In the genomic region with DNA sequence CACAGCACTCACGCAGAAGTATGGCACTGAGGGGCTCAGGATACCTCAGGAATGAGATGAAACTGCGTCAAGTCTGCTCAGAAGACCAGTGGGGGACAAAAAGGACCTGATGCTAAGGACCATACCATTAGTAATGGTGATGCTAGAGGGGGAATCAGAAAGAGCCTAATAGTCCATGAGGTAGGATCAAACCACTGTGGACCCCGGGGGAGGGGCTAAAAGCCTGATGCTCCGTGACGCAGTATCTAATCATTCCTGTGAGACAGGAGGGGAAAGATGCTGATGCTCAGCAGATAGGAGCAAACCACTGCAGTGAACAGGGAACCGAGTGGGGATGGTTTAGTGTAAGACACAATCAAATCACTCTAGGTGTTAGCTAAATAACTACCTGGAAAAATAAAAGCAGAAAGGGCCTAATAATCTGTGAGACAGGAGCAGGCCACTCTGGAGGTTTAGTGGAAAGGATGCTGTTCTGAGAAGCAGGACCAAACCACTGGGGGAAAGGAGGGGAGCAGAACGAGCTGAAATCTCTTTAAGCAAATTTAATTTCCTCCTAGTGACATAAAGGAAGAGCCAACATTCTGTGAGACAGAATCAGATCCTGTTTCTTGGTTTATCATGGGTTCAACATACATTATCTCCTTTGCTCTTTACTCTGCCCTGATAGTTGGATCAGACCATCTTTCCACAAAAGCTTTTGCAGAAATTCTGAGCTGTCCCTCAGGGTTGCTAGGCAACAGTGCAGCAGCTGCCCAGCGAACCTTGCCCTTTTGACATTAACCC, we compare ENCODE assay signal across 8 mouse cellular contexts.
DNase-seq lines count a peak whose midpoint lies in the region; ATAC-seq and TF ChIP-seq lines count a peak whose summit lies in the region.
"Had no signal": no experiment of that assay in that cellular context is flagged by ENCODE, and none has a peak within 500 bp of the region (broad histone marks: within the 10 kb centered on the region; RNA-seq: fewer than 3 reads in every experiment).

No protein-coding gene starts in this region.

- no peak for TF ChIP-seq CTCF in midbrain, postnatal 0 days (IDR thresholded peaks at IDR 0.05)

- no peaks in the 10 kb centered on the region for H3K4me1 ChIP-seq in forebrain, embryonic 11.5 days (replicated peaks; ENCODE audit: control insufficient read depth, insufficient read depth, low read length)
- no peaks in the 10 kb centered on the region; the same call in 1 of the 2 replicates for H3K4me1 ChIP-seq in midbrain, postnatal 0 days (ENCODE audit: insufficient read depth, low read length)

- H3K36me3 ChIP-seq in forebrain, embryonic 11.5 days (ENCODE audit: control insufficient read depth, insufficient read depth, low read length): no peaks in the 10 kb centered on the region
- 0 out of 2 replicates have a peak, but pooled peaks cover 3% of the 10 kb centered on the region for H3K36me3 ChIP-seq in midbrain, postnatal 0 days (ENCODE audit: insufficient read depth, low read length)

- DNase-seq in cerebellum, adult 9-11 months: peak; percentile 91
- DNase-seq in forebrain, embryonic 11.5 days (ENCODE audit: low spot score): peak; percentile 84
- DNase-seq in layer of hippocampus, adult 9-10 months (ENCODE audit: low spot score): peak; percentile 70
- DNase-seq in midbrain, postnatal 0 days (ENCODE audit: low spot score): peak; percentile 95
- no peak for DNase-seq in urinary bladder, postnatal 14 days (ENCODE audit: low spot score)
- DNase-seq in ovary, postnatal 36 days (ENCODE audit: low spot score): no peak
- no peak for DNase-seq in c-Kit-positive CD71-positive TER-119-positive erythroid progenitor cells, embryonic 14.5 days (ENCODE audit: low spot score)

- H3K27ac ChIP-seq in forebrain, embryonic 11.5 days (ENCODE audit: low read depth, low read length): peak overlapping the region; percentile 72; the same call in 1 of the 2 replicates
- peak overlapping the region; percentile 78 for H3K27ac ChIP-seq in midbrain, postnatal 0 days (ENCODE audit: low read depth, low read length)
- H3K27ac ChIP-seq: liver, embryonic 14.5 days had no signal

- peak overlapping the region; percentile 49 for H3K9ac ChIP-seq in forebrain, embryonic 11.5 days (ENCODE audit: low read length)
- H3K9ac ChIP-seq in midbrain, postnatal 0 days (replicated peaks; ENCODE audit: low read length, poor library complexity, severe bottlenecking): peak overlapping the region; percentile 54; the same call in 1 of the 2 replicates
- H3K9ac ChIP-seq: liver, embryonic 14.5 days had no signal

- peaks cover 7% of the 10 kb centered on the region; the same call in 1 of the 2 replicates for H3K27me3 ChIP-seq in forebrain, embryonic 11.5 days (ENCODE audit: control insufficient read depth, insufficient read depth, low read length)
- peaks cover 7% of the 10 kb centered on the region; the same call in 1 of the 2 replicates for H3K27me3 ChIP-seq in midbrain, postnatal 0 days (ENCODE audit: insufficient read depth, low read length)

- WGBS in forebrain, embryonic 11.5 days: 25% methylated on average over 8 of the region's 8 CpGs
- WGBS in midbrain, postnatal 0 days: 29% methylated on average over 8 of the region's 8 CpGs

- no peaks in the 10 kb centered on the region for H3K9me3 ChIP-seq in forebrain, embryonic 11.5 days (ENCODE audit: control insufficient read depth, low read length)
- H3K9me3 ChIP-seq in midbrain, postnatal 0 days (ENCODE audit: low read length): no peaks in the 10 kb centered on the region

- ATAC-seq in forebrain, embryonic 11.5 days (replicated peaks; ENCODE audit: low FRiP score): peak; percentile 96
- peak; percentile 96 for ATAC-seq in midbrain, postnatal 0 days (ENCODE audit: low FRiP score)

- peak overlapping the region; percentile 32 for H3K4me3 ChIP-seq in forebrain, embryonic 11.5 days (ENCODE audit: low read depth, low read length)
- peak overlapping the region; percentile 38 for H3K4me3 ChIP-seq in midbrain, postnatal 0 days (ENCODE audit: low read depth, low read length)

- H3K4me2 ChIP-seq in forebrain, embryonic 11.5 days (ENCODE audit: low read depth, low read length, severe bottlenecking): peak overlapping the region; percentile 42
- peak overlapping the region; percentile 44 for H3K4me2 ChIP-seq in midbrain, postnatal 0 days (ENCODE audit: low read depth, low read length, poor library complexity, severe bottlenecking)

Comparison
In these comparisons a context has a peak if more than half of its experiments do, and no peak if none do; other contexts are left out.
1. DNase-seq: peak in cerebellum, adult 9-11 months (single experiment), forebrain, embryonic 11.5 days (single experiment), layer of hippocampus, adult 9-10 months (single experiment) and midbrain, postnatal 0 days (single experiment); none in urinary bladder, postnatal 14 days (single experiment), ovary, postnatal 36 days (single experiment) and c-Kit-positive CD71-positive TER-119-positive erythroid progenitor cells, embryonic 14.5 days (single experiment).